Mouse (Mus musculus) MEL (cell line): Measurements from ENCODE around the gene Abhd17a. TPM values are rescaled to one million over a fixed set of nuclear protein-coding genes. Genes with fewer than 3 reads are reported as not detected.

Experiments used
- DNase-seq: peaks from one replicate; pipeline ENCODE4 v3.0.0; 2011; ENCODE audit warnings: low read depth, low spot score
- H3K27ac ChIP-seq: 2 replicates; pipeline ENCODE4 v1.5.1; 2012; ENCODE audit warnings: low read depth, mild to moderate bottlenecking, control low read depth, low read length, moderate library complexity; ENCODE audit not compliant: control insufficient read depth
- H3K27me3 ChIP-seq, 2 experiments: fragments of 150-350 bp in 1 of 2; sonication (generic) in 1 of 2; 2 replicates each; pipeline ENCODE4 v1.6.1; 2012; ENCODE audit warnings: low read length in 2 of 2, mild to moderate bottlenecking in 2 of 2, improper control_type of control experiment in 1 of 2, moderate library complexity in 1 of 2; ENCODE audit not compliant: insufficient read depth in 2 of 2, control insufficient read depth in 1 of 2
- H3K36me3 ChIP-seq, 2 experiments: 2 replicates each; pipeline ENCODE4 v1.6.1; 2012 to 2014; ENCODE audit warnings: low read length in 2 of 2, improper control_type of control experiment in 1 of 2, inconsistent platforms in 1 of 2, mild to moderate bottlenecking in 1 of 2; ENCODE audit not compliant: insufficient read depth in 2 of 2, control insufficient read depth in 1 of 2
- H3K4me1 ChIP-seq, 2 experiments: fragments of 150-350 bp in 1 of 2; sonication (generic) in 1 of 2; 2 replicates each; pipeline ENCODE4 v1.6.1; 2012; ENCODE audit warnings: low read length in 2 of 2, improper control_type of control experiment in 1 of 2, mild to moderate bottlenecking in 1 of 2; ENCODE audit not compliant: insufficient read depth in 2 of 2, control insufficient read depth in 1 of 2
- H3K4me3 ChIP-seq, 2 experiments: fragments of 150-350 bp in 1 of 2; sonication (generic) in 1 of 2; 2 replicates each; pipeline ENCODE4 v1.5.1; 2012; ENCODE audit warnings: low read depth in 2 of 2, low read length in 2 of 2, mild to moderate bottlenecking in 2 of 2, moderate library complexity in 2 of 2, control low read depth in 1 of 2, improper control_type of control experiment in 1 of 2; ENCODE audit not compliant: control insufficient read depth in 1 of 2, insufficient read depth in 1 of 2
- H3K79me2 ChIP-seq: 2 replicates; pipeline ENCODE4 v1.6.1; 2012; ENCODE audit warnings: mild to moderate bottlenecking, low read length, moderate library complexity; ENCODE audit not compliant: control insufficient read depth, poor library complexity, insufficient read depth
- H3K9ac ChIP-seq: 2 replicates; pipeline ENCODE4 v1.6.1; 2012; ENCODE audit warnings: low read depth, mild to moderate bottlenecking, control low read depth, low read length, moderate library complexity; ENCODE audit not compliant: control insufficient read depth, poor library complexity, severe bottlenecking
- H3K9me3 ChIP-seq: fragments of 150-350 bp; sonication (generic); replicated peaks from 2 replicates; pipeline ENCODE4 v1.6.1; 2012; ENCODE audit warnings: mild to moderate bottlenecking, low read length, improper control_type of control experiment, moderate library complexity; ENCODE audit not compliant: insufficient read depth
- BHLHE40 ChIP-seq: IDR thresholded peaks from 2 replicates; pipeline ENCODE4 v1.6.1; 2012; ENCODE audit warnings: low read depth, mild to moderate bottlenecking, inconsistent platforms, low read length, improper control_type of control experiment, borderline replicate concordance
- CHD1 ChIP-seq: IDR thresholded peaks from 2 replicates; pipeline ENCODE4 v1.6.1; 2012; ENCODE audit warnings: low read depth, mild to moderate bottlenecking, inconsistent platforms, low read length, improper control_type of control experiment
- EP300 ChIP-seq, 2 experiments: IDR thresholded peaks; 2 replicates each; pipeline ENCODE4 v1.6.1; 2011; ENCODE audit warnings: improper control_type of control experiment in 2 of 2, low read length in 2 of 2, low read depth in 1 of 2, mild to moderate bottlenecking in 1 of 2
- GABPA ChIP-seq: IDR thresholded peaks from 2 replicates; pipeline ENCODE4 v1.6.1; 2012; ENCODE audit warnings: low read depth, mild to moderate bottlenecking, inconsistent platforms, low read length, improper control_type of control experiment, moderate library complexity
- JUND ChIP-seq: IDR thresholded peaks from 2 replicates; pipeline ENCODE4 v1.6.1; 2011; ENCODE audit warnings: low read depth, mild to moderate bottlenecking, improper control_type of control experiment, low read length
- MAX ChIP-seq: IDR thresholded peaks from 2 replicates; pipeline ENCODE4 v1.6.1; 2011; ENCODE audit warnings: low read length, improper control_type of control experiment
- MXI1 ChIP-seq: IDR thresholded peaks from 2 replicates; pipeline ENCODE4 v1.6.1; 2011; ENCODE audit warnings: mild to moderate bottlenecking, low read depth, low read length, improper control_type of control experiment
- MYC ChIP-seq: IDR thresholded peaks from 2 replicates; pipeline ENCODE4 v1.6.1; 2011; ENCODE audit warnings: low read depth, mild to moderate bottlenecking, low read length, improper control_type of control experiment, moderate library complexity
- NELFE ChIP-seq: IDR thresholded peaks from 2 replicates; pipeline ENCODE4 v1.6.1; 2011; ENCODE audit warnings: low read depth, low read length, improper control_type of control experiment
- NRF1 ChIP-seq: IDR thresholded peaks from 2 replicates; pipeline ENCODE4 v1.6.1; 2014; ENCODE audit warnings: low read depth, mild to moderate bottlenecking, inconsistent platforms, low read length, improper control_type of control experiment, moderate library complexity; ENCODE audit not compliant: poor library complexity, insufficient read depth, severe bottlenecking
- POLR2A ChIP-seq, 2 experiments: IDR thresholded peaks; 2 replicates each; pipeline ENCODE4 v1.6.1; 2011 to 2012; ENCODE audit warnings: low read length in 2 of 2, mild to moderate bottlenecking in 2 of 2, control low read depth in 1 of 2, improper control_type of control experiment in 1 of 2, low read depth in 1 of 2, moderate library complexity in 1 of 2; ENCODE audit not compliant: control insufficient read depth in 1 of 2, insufficient read depth in 1 of 2, poor library complexity in 1 of 2
- POLR2AphosphoS5 ChIP-seq: IDR thresholded peaks from 2 replicates; pipeline ENCODE4 v1.6.1; 2012; ENCODE audit warnings: low read depth, borderline replicate concordance, mild to moderate bottlenecking, inconsistent platforms, low read length, moderate library complexity, mixed read lengths
- RCOR1 ChIP-seq: IDR thresholded peaks from 2 replicates; pipeline ENCODE4 v1.6.1; 2012; ENCODE audit warnings: low read depth, mild to moderate bottlenecking, inconsistent platforms, low read length, improper control_type of control experiment
- SIN3A ChIP-seq: IDR thresholded peaks from 2 replicates; pipeline ENCODE4 v1.6.1; 2012; ENCODE audit warnings: low read length, improper control_type of control experiment, inconsistent platforms
- TBP ChIP-seq: IDR thresholded peaks from 2 replicates; pipeline ENCODE4 v1.8.0; 2011; ENCODE audit warnings: low read depth, low read length, improper control_type of control experiment
- TCF12 ChIP-seq: IDR thresholded peaks from 2 replicates; pipeline ENCODE4 v1.6.1; 2014; ENCODE audit warnings: low read depth, mild to moderate bottlenecking, inconsistent platforms, low read length, improper control_type of control experiment, moderate library complexity
- USF1 ChIP-seq: IDR thresholded peaks from 2 replicates; pipeline ENCODE4 v1.6.1; 2014; ENCODE audit warnings: low read depth, mild to moderate bottlenecking, inconsistent platforms, low read length, improper control_type of control experiment, moderate library complexity
- polyA plus RNA-seq, 2 experiments: library from polyadenylated mRNA; stranded (reverse) in 1 of 2; unstranded in 1 of 2; fragments of >175 nt in 1 of 2; fragments of >200 nt in 1 of 2; gene quantifications; 2 replicates each; pipeline versions ENCODE4 v1.2.1 to v1.2.4; 2012; ENCODE audit warnings: low replicate concordance in 2 of 2, low read depth in 1 of 2; ENCODE audit not compliant: insufficient read length in 2 of 2, insufficient read depth in 1 of 2, missing spikeins in 1 of 2
- total RNA-seq: library from RNA; depleted of rRNA; stranded (reverse); fragments of 300-350 nt; gene quantifications from 2 replicates; pipeline ENCODE4 v1.2.3, GENCODE M21; 2012

Abhd17a gene
- total and polyA plus RNA-seq, 3 experiments, result 96.2 to 136 (median 98.5) TPM

DNA sequence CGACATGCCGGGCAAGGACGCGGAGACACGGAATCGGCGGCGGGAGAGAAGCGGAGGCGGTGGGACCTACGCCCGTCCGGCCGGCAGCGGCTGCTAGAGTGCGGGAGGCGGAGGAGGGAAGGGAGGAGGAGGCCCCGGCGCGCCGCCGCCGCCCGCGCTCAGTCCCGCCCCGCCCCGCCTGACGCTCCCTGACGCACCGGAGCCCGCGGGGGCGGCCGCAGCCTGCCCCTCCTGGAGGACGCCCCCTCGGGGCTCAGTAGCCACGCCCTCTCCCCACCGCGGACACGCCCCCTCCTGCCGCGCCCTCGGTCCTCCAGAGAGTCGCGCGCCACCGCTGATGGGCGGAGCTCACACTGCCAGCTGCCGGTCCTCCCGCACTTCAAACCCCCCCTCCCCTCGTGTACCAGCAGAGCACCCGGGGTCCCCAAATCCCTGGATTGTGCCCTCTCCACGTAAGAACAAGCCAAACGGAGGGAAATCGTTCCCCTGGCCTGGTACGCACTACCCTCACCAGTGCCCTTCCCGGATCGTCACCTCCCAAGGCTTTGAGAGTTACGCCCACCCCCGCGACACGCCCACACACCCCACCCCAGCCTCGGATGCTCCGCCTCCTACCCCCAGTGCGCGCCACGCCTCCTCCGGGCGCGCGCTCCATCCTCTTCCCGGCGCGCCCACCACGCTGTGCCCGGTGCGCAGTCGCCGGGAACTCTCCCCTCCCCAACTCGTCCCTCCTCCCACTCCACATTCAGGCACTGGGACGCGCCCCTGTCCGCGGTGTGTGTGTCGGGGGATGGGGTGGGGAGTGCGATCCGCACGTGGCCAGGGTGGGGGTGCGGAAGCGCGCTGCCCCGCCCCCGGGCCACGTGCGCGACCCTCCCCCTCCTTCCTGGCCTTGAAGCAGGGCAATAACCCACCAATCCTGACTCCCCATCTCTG lies 12.7 kb downstream of the Abhd17a start, which contains the start of gene Klf16 (continued):
- peak; percentile 95 for TF ChIP-seq BHLHE40
- peak; percentile 86 for TF ChIP-seq NELFE
- no peak for TF ChIP-seq RCOR1
- peak; percentile 63; the same call in 1 of the 2 replicates for TF ChIP-seq TCF12
- TF ChIP-seq MYC, result peak; percentile 99

DNA sequence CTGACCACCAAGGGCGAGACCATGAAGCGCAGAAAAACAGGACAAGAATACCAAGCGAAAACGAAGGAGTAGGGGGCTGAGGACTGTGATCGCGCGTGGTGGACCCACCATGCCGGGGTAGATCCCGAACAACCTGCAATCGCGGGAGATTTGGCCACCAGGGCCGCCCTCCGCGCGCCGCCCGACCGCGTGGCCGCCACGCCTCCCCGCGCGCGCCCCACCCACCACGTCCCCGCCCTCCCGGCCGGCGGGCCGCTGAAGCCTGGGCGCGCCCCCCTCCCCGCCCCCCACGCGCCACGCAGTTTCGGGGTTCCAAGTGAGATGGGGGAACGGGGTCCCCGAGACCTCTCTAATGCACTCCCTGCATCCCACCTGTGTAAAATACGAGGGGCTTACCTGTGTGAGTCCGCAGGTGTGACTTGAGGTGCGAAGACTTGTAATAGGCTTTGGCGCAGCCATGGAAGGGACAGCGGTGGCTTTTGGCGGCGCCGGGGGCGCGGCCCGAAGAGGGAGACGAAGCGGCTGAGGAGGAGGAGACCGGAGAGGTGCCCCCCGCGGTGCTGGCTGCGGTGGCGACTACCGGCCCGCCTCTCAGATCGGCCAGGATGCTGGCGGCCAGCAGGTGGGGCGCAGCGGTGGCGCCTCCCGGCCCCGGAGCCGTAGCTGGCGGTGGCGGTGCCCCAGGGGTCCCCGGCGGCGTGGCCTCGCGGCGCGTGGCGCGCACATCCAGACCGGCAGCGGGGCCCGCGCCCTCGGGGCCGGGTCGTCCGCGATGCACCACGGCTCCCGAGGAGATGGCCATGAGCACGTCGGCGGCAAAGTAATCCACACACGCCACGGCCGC lies 13.6 kb downstream of the Abhd17a start:
- Histone ChIP-seq H3K27ac (peak overlapping the region; percentile 78), H3K27me3 (no peaks in the 10 kb centered on the region), H3K79me2 (peaks cover 56% of the 10 kb centered on the region), H3K9me3 (no peaks in the 10 kb centered on the region), H3K36me3 (peaks cover 0 to 36% of the 10 kb centered on the region in 2 experiments; a peak in 2 of 4 replicates), H3K4me1 (peaks cover 18 to 47% of the 10 kb centered on the region in 2 experiments; a peak in 3 of 4 replicates), H3K4me3 (peak overlapping the region; percentile 88 to 94), H3K9ac (peak overlapping the region; percentile 93)
- peak; percentile 79 for DNase-seq
- TF ChIP-seq CHD1, result no peak
- peak; percentile 90 for TF ChIP-seq MYC
- TF ChIP-seq NELFE, result peak; percentile 32; the same call in 1 of the 2 replicates
- TF ChIP-seq EP300 (IDR thresholded peaks at IDR 0.05; ENCODE audit: low read depth in 1 of 2, low read length in 2 of 2), result no peak
- TF ChIP-seq POLR2A (IDR thresholded peaks at IDR 0.05; ENCODE audit: control insufficient read depth in 1 of 2, insufficient read depth in 1 of 2, low read depth in 1 of 2, low read length in 2 of 2, poor library complexity in 1 of 2), result peak; percentile 33 to 60; a peak in 2 of 4 replicates
- TF ChIP-seq MAX, result peak; percentile 68; the same call in 1 of the 2 replicates
- no peak for TF ChIP-seq JUND
- no peak for TF ChIP-seq BHLHE40
- no peak for TF ChIP-seq GABPA
- TF ChIP-seq NRF1, result no peak
- no peak for TF ChIP-seq USF1
- no peak for TF ChIP-seq TCF12
- peak; percentile 91 for TF ChIP-seq MXI1
- TF ChIP-seq TBP, result no peak
- TF ChIP-seq POLR2AphosphoS5, result no peak
- TF ChIP-seq SIN3A, result peak; percentile 85
